Mouse (Mus musculus): ENCODE data around the gene Fam120a. TPM values are rescaled to one million over a fixed set of nuclear protein-coding genes. Genes with fewer than 3 reads are reported as not detected.

Gene Fam120a
- polyA plus RNA-seq, 1 experiment from 2014 or later: 17.3 TPM

GRCm38 (mm10) chr13:48965559-48966525 is 2.0 kb downstream of the Fam120a start:
- ATAC-seq (ENCODE audit: insufficient number of reproducible peaks, insufficient read depth, low FRiP score, low TSS enrichment, low read depth): peak; percentile 53; the same call in 1 of the 2 replicates
- H3K9ac ChIP-seq (replicated peaks): peak overlapping the region; percentile 95
- peak overlapping the region; percentile 91 for H3K4me3 ChIP-seq (replicated peaks)
- WGBS: 13% methylated on average over 7 of the region's 7 CpGs
- peaks cover 5% of the 10 kb centered on the region; the same call in 1 of the 2 replicates for H3K36me3 ChIP-seq
- H3K4me2 ChIP-seq: peak overlapping the region; percentile 97
- H3K27ac ChIP-seq: peak overlapping the region; percentile 95
- H3K27me3 ChIP-seq: no peaks in the 10 kb centered on the region
- peaks cover 41% of the 10 kb centered on the region for H3K4me1 ChIP-seq (replicated peaks)
- no peaks in the 10 kb centered on the region for H3K9me3 ChIP-seq

DNA sequence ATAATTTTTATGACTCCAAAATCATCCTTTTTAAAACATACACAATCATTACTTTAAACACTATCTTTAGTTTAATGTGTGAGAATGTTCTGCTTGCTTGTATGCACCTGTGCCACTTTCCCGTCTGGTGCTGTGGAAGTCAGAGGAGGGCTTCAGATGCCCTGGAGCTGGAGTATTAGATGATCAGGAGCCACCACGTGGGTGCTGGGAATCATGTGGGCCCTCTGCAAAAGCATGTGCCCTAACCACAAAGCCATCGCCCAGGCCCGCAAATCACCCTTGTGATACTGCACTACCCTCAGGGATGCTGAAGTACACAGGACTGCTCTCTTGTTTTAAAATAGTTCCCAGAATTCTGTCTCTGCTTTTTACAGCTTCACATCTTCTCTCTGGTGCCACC is 3.0 kb downstream of the Fam120a start:
- Histone ChIP-seq H3K4me2 (peak overlapping the region; percentile 97), H3K9me3 (no peaks in the 10 kb centered on the region), H3K36me3 (no peaks in the 10 kb centered on the region), H3K4me3 (replicated peaks) (peak overlapping the region; percentile 91), H3K9ac (replicated peaks) (peak overlapping the region; percentile 40; the same call in 1 of the 2 replicates), H3K27me3 (no peaks in the 10 kb centered on the region), H3K4me1 (replicated peaks) (peaks cover 32% of the 10 kb centered on the region), H3K27ac (peak overlapping the region; percentile 95; the same call in 1 of the 2 replicates)
- 71% methylated on average over 4 of the region's 4 CpGs for WGBS
- ATAC-seq (ENCODE audit: insufficient number of reproducible peaks, insufficient read depth, low FRiP score, low TSS enrichment, low read depth): no peak

DNA sequence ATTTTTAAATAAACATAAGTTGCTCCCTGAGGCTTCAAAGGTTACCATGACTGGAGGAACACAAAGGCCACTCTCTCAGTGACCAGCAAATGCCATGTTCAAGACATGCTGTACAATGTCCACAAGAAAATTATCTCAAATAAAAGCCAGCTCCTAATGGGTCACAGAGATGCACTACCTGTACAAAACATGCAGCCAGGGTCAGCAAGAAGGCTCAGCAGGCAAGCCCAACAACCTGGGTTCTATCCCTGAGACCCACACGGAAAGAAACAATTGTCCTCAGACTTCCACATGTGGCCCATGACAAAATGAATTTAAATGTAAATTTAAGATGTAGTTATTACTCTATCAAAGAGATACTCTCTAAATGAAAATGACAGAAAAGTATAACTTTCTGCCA is 4.7 kb downstream of the Fam120a start:
- Histone ChIP-seq H3K36me3 (no peaks in the 10 kb centered on the region), H3K27me3 (no peaks in the 10 kb centered on the region), H3K4me2 (no peak overlapping the region), H3K4me1 (replicated peaks) (peaks cover 32% of the 10 kb centered on the region), H3K9ac (replicated peaks) (no peak overlapping the region), H3K4me3 (replicated peaks) (no peak overlapping the region), H3K27ac (no peak overlapping the region), H3K9me3 (no peaks in the 10 kb centered on the region)
- 90% methylated on average over 1 of the region's 1 CpGs for WGBS
- no peak for ATAC-seq (ENCODE audit: insufficient number of reproducible peaks, insufficient read depth, low FRiP score, low TSS enrichment, low read depth)

- Histone ChIP-seq H3K27me3 (no peaks in the 10 kb centered on the region), H3K27ac (no peak overlapping the region), H3K4me3 (replicated peaks) (no peak overlapping the region), H3K4me1 (replicated peaks) (peaks cover 32% of the 10 kb centered on the region), H3K9me3 (no peaks in the 10 kb centered on the region), H3K4me2 (no peak overlapping the region), H3K36me3 (no peaks in the 10 kb centered on the region), H3K9ac (replicated peaks) (no peak overlapping the region)
- WGBS: 75% methylated on average over 3 of the region's 3 CpGs
- ATAC-seq (ENCODE audit: insufficient number of reproducible peaks, insufficient read depth, low FRiP score, low TSS enrichment, low read depth): no peak
These were observed 5.3 kb downstream of the Fam120a start for GRCm38 (mm10) chr13:48962519-48962918.

GRCm38 (mm10) chr13:48958608-48959007 is 9.2 kb downstream of the Fam120a start:
- no peak overlapping the region for H3K4me2 ChIP-seq
- ATAC-seq (ENCODE audit: insufficient number of reproducible peaks, insufficient read depth, low FRiP score, low TSS enrichment, low read depth): no peak
- H3K36me3 ChIP-seq: no peaks in the 10 kb centered on the region
- no peaks in the 10 kb centered on the region for H3K9me3 ChIP-seq
- peaks cover 9% of the 10 kb centered on the region; the same call in 1 of the 2 replicates for H3K4me1 ChIP-seq (replicated peaks)
- no peak overlapping the region for H3K4me3 ChIP-seq (replicated peaks)
- no peak overlapping the region for H3K9ac ChIP-seq (replicated peaks)
- 74% methylated on average over 4 of the region's 4 CpGs for WGBS
- no peak overlapping the region for H3K27ac ChIP-seq
- H3K27me3 ChIP-seq: no peaks in the 10 kb centered on the region

DNA sequence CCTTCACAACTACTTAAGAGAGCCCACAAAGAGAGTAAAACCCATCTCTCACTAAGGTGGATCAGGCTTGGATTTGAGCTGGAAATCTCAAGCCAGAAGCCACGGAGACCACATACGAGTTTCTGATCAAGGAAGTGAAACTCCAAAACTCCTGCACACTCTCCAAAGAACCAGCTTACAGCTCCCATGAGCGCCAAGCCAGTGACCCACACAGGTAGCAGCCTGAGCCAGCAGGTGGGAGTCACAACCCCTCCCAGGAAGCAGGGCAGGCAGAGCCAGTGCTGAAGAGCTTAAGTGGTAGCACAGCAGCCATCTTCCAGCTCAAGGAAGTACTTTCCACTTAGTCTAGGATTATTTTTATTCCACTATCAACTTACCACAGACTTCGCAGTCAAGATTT is 13.0 kb downstream of the Fam120a start:
- 94% methylated on average over 4 of the region's 4 CpGs for WGBS
- H3K36me3 ChIP-seq: no peaks in the 10 kb centered on the region
- no peak overlapping the region for H3K4me3 ChIP-seq (replicated peaks)
- H3K4me1 ChIP-seq (replicated peaks): peaks cover 19% of the 10 kb centered on the region
- H3K9me3 ChIP-seq: no peaks in the 10 kb centered on the region
- no peaks in the 10 kb centered on the region for H3K27me3 ChIP-seq
- H3K27ac ChIP-seq: no peak overlapping the region
- H3K9ac ChIP-seq (replicated peaks): no peak overlapping the region
- no peak for ATAC-seq (ENCODE audit: insufficient number of reproducible peaks, insufficient read depth, low FRiP score, low TSS enrichment, low read depth)
- no peak overlapping the region for H3K4me2 ChIP-seq

GRCm38 (mm10) chr13:48950600-48951241 is 17.1 kb downstream of the Fam120a start:
- ATAC-seq (ENCODE audit: insufficient number of reproducible peaks, insufficient read depth, low FRiP score, low TSS enrichment, low read depth): no peak
- peak overlapping the region; percentile 0; the same call in 1 of the 2 replicates for H3K27ac ChIP-seq
- H3K9ac ChIP-seq (replicated peaks): no peak overlapping the region
- 29% methylated on average over 5 of the region's 5 CpGs for WGBS
- H3K9me3 ChIP-seq: no peaks in the 10 kb centered on the region
- no peak overlapping the region for H3K4me2 ChIP-seq
- peaks cover 33% of the 10 kb centered on the region for H3K36me3 ChIP-seq
- peaks cover 17% of the 10 kb centered on the region for H3K4me1 ChIP-seq (replicated peaks)
- H3K4me3 ChIP-seq (replicated peaks): no peak overlapping the region
- no peaks in the 10 kb centered on the region for H3K27me3 ChIP-seq

GRCm38 (mm10) chr13:48948951-48949350 is 18.9 kb downstream of the Fam120a start:
- peaks cover 17% of the 10 kb centered on the region for H3K4me1 ChIP-seq (replicated peaks)
- H3K27ac ChIP-seq: no peak overlapping the region
- no peak for ATAC-seq (ENCODE audit: insufficient number of reproducible peaks, insufficient read depth, low FRiP score, low TSS enrichment, low read depth)
- no peak overlapping the region for H3K9ac ChIP-seq (replicated peaks)
- H3K4me3 ChIP-seq (replicated peaks): no peak overlapping the region
- no peaks in the 10 kb centered on the region for H3K27me3 ChIP-seq
- no peaks in the 10 kb centered on the region for H3K9me3 ChIP-seq
- H3K36me3 ChIP-seq: peaks cover 44% of the 10 kb centered on the region
- 96% methylated on average over 6 of the region's 6 CpGs for WGBS
- no peak overlapping the region for H3K4me2 ChIP-seq

DNA sequence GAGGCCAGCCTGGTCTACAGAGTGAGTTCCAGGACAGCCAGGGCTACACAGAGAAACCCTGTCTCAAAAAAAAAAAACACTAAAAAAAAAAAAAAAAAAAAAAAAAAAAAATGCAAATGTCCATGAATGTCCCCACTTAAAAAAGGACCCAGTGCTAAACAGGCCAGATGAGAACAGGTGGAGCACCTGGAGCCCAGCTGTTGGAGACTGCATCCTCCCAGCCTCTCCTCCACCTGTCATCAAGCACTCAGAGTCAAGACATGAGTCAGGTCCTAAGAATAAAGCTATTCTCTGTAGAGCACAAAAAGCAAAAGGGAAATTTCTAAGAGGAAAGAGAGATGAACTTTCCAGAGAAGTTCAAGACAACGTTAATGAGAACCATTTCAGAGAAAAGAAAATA is 23.2 kb downstream of the Fam120a start:
- peaks cover 76% of the 10 kb centered on the region for H3K36me3 ChIP-seq

GRCm38 (mm10) chr13:48942471-48942870 is 25.3 kb downstream of the Fam120a start:
- 62% methylated on average over 2 of the region's 2 CpGs for WGBS
- peaks cover 72% of the 10 kb centered on the region for H3K36me3 ChIP-seq
- H3K27ac ChIP-seq: no peak overlapping the region
- no peaks in the 10 kb centered on the region for H3K27me3 ChIP-seq
- ATAC-seq (ENCODE audit: insufficient number of reproducible peaks, insufficient read depth, low FRiP score, low TSS enrichment, low read depth): no peak
- no peak overlapping the region for H3K9ac ChIP-seq (replicated peaks)
- no peak overlapping the region for H3K4me2 ChIP-seq
- H3K4me3 ChIP-seq (replicated peaks): no peak overlapping the region
- H3K9me3 ChIP-seq: no peaks in the 10 kb centered on the region
- H3K4me1 ChIP-seq (replicated peaks): no peaks in the 10 kb centered on the region

More for the DNA sequence above, 23.2 kb downstream of the Fam120a start:
- no peak overlapping the region for H3K27ac ChIP-seq
- no peak overlapping the region for H3K4me3 ChIP-seq (replicated peaks)
- ATAC-seq (ENCODE audit: insufficient number of reproducible peaks, insufficient read depth, low FRiP score, low TSS enrichment, low read depth): no peak
- H3K27me3 ChIP-seq: no peaks in the 10 kb centered on the region
- H3K9me3 ChIP-seq: no peaks in the 10 kb centered on the region
- H3K4me1 ChIP-seq (replicated peaks): no peaks in the 10 kb centered on the region
- 68% methylated on average over 1 of the region's 1 CpGs for WGBS
- no peak overlapping the region for H3K9ac ChIP-seq (replicated peaks)
- H3K4me2 ChIP-seq: no peak overlapping the region

GRCm38 (mm10) chr13:48941773-48942172 is 26.0 kb downstream of the Fam120a start:
- peaks cover 65% of the 10 kb centered on the region for H3K36me3 ChIP-seq
- 37% methylated on average over 3 of the region's 3 CpGs for WGBS
- no peak for ATAC-seq (ENCODE audit: insufficient number of reproducible peaks, insufficient read depth, low FRiP score, low TSS enrichment, low read depth)

More at GRCm38 (mm10) chr13:48941773-48942172, 26.0 kb downstream of the Fam120a start:
- no peak overlapping the region for H3K4me2 ChIP-seq
- no peak overlapping the region for H3K9ac ChIP-seq (replicated peaks)
- no peaks in the 10 kb centered on the region for H3K4me1 ChIP-seq (replicated peaks)
- no peaks in the 10 kb centered on the region for H3K9me3 ChIP-seq
- no peak overlapping the region for H3K4me3 ChIP-seq (replicated peaks)
- H3K27me3 ChIP-seq: no peaks in the 10 kb centered on the region
- no peak overlapping the region for H3K27ac ChIP-seq

Data from limb, embryonic 12.5 days (tissue).